Mouse (Mus musculus) liver, postnatal 0 days (tissue): ENCODE data around the gene Gmcl1. TPM values are rescaled to one million over a fixed set of nuclear protein-coding genes. Genes with fewer than 3 reads are reported as not detected.

ENCODE experiments used
- ATAC-seq: fragments of 200-750 bp; cut with Nextera tagmentation; 2 replicates; pipeline ENCODE4 v1.8.0; 2017; ENCODE audit warnings: mild to moderate bottlenecking, moderate library complexity
- DNase-seq: peaks from one replicate; pipeline ENCODE4 v3.0.0-alpha.2; 2016
- H3K27ac ChIP-seq: fragments of 300-500 bp; sonication (generic); 2 replicates; pipeline ENCODE4 v1.5.1; 2014; ENCODE audit warnings: antibody characterized with exemption, moderate library complexity, mild to moderate bottlenecking, low read depth
- H3K27me3 ChIP-seq: fragments of 300-500 bp; sonication (generic); 2 replicates; pipeline ENCODE4 v1.6.1; 2014; ENCODE audit warnings: low read length, control low read depth, mixed read lengths; ENCODE audit not compliant: insufficient read depth
- H3K36me3 ChIP-seq: fragments of 300-500 bp; sonication (generic); replicated peaks from 2 replicates; pipeline ENCODE4 v1.6.1; 2014; ENCODE audit warnings: mild to moderate bottlenecking, control low read depth, low read length, moderate library complexity, mixed read lengths; ENCODE audit not compliant: insufficient read depth
- H3K4me1 ChIP-seq: fragments of 300-500 bp; sonication (generic); 2 replicates; pipeline ENCODE4 v1.6.1; 2014; ENCODE audit warnings: antibody characterized with exemption, mild to moderate bottlenecking, control low read depth; ENCODE audit not compliant: insufficient read depth
- H3K4me2 ChIP-seq: fragments of 300-500 bp; sonication (generic); 2 replicates; pipeline ENCODE4 v1.6.1; 2014; ENCODE audit warnings: low read depth, mild to moderate bottlenecking, low read length, moderate library complexity, mixed read lengths
- H3K4me3 ChIP-seq: fragments of 300-500 bp; sonication (generic); 2 replicates; pipeline ENCODE4 v1.5.1; 2014; ENCODE audit warnings: low read depth, low read length
- H3K9ac ChIP-seq: fragments of 300-500 bp; sonication (generic); replicated peaks from 2 replicates; pipeline ENCODE4 v1.6.1; 2014; ENCODE audit warnings: mild to moderate bottlenecking, moderate library complexity
- H3K9me3 ChIP-seq: fragments of 300-500 bp; sonication (generic); 2 replicates; pipeline ENCODE4 v1.6.1; 2016; ENCODE audit warnings: mild to moderate bottlenecking, control low read depth, low read length, mixed read lengths
- CTCF ChIP-seq: sonication (generic); IDR thresholded peaks from 2 replicates; pipeline ENCODE4 v1.5.1; 2016; ENCODE audit warnings: antibody characterized with exemption, low read depth
- EP300 ChIP-seq: IDR thresholded peaks from 2 replicates; pipeline ENCODE4 v1.6.1; 2016; ENCODE audit warnings: antibody characterized with exemption, low read depth, mild to moderate bottlenecking
- WGBS: fragments of 180-500 bp; shearing (Covaris S2); extraction: QIAGEN DNeasy Blood & Tissue Kit; methylation state at CpG from one replicate; pipeline ENCODE4 v1.1.7; 2014; ENCODE audit not compliant: insufficient replicate concordance; 5-methylcytosine and 5-hydroxymethylcytosine counted together
- polyA plus RNA-seq: library from polyadenylated mRNA; unstranded; fragments of >200 nt; fragmentation: Nextera tagmentation; extraction: Ambion mirVana; gene quantifications from 2 replicates; pipeline ENCODE4 v1.2.1, GENCODE M21; 2015

Gene Gmcl1
- polyA plus RNA-seq, 1 experiment from 2014 or later, result 5.0 TPM

- H3K4me1 ChIP-seq, result no peaks in the 10 kb centered on the region
- DNase-seq (no peak), ATAC-seq (no peak)
- H3K27me3 ChIP-seq, result no peaks in the 10 kb centered on the region
- no peak overlapping the region for H3K4me2 ChIP-seq
- TF ChIP-seq EP300, result no peak
- no peak for TF ChIP-seq CTCF
- no peak overlapping the region for H3K9ac ChIP-seq
- H3K4me3 ChIP-seq, result no peak overlapping the region
- H3K36me3 ChIP-seq, result peaks cover 4% of the 10 kb centered on the region; the same call in 1 of the 2 replicates
- no peaks in the 10 kb centered on the region for H3K9me3 ChIP-seq
- 83% methylated on average over 3 of the region's 3 CpGs for WGBS
- no peak overlapping the region for H3K27ac ChIP-seq
Observed at GRCm38 (mm10) chr6:86721977-86722376, 11.2 kb downstream of the Gmcl1 start.

- no peak overlapping the region for H3K27ac ChIP-seq
- TF ChIP-seq CTCF, result no peak
- no peak for TF ChIP-seq EP300
- H3K9me3 ChIP-seq, result no peaks in the 10 kb centered on the region
- no peaks in the 10 kb centered on the region for H3K4me1 ChIP-seq
- 84% methylated on average over 4 of the region's 4 CpGs for WGBS
- peaks cover 18% of the 10 kb centered on the region for H3K36me3 ChIP-seq
- no peaks in the 10 kb centered on the region for H3K27me3 ChIP-seq
- ATAC-seq (no peak), DNase-seq (no peak)
- H3K4me3 ChIP-seq, result no peak overlapping the region
- H3K4me2 ChIP-seq, result no peak overlapping the region
- H3K9ac ChIP-seq, result no peak overlapping the region
Observed at GRCm38 (mm10) chr6:86708072-86708774, 25.0 kb downstream of the Gmcl1 start.

- Histone ChIP-seq H3K27me3 (no peaks in the 10 kb centered on the region), H3K4me1 (peaks cover 9% of the 10 kb centered on the region; the same call in 1 of the 2 replicates), H3K27ac (peak overlapping the region; percentile 67; the same call in 1 of the 2 replicates), H3K9ac (no peak overlapping the region), H3K36me3 (peaks cover 37% of the 10 kb centered on the region), H3K4me2 (no peak overlapping the region), H3K4me3 (no peak overlapping the region), H3K9me3 (no peaks in the 10 kb centered on the region)
- ATAC-seq, result peak; percentile 80
- DNase-seq, result peak; percentile 49
- TF ChIP-seq CTCF, result no peak
- TF ChIP-seq EP300, result no peak
- 66% methylated on average over 9 of the region's 9 CpGs for WGBS
Observed at GRCm38 (mm10) chr6:86702577-86702976, 30.6 kb downstream of the Gmcl1 start.

- no peak overlapping the region for H3K4me3 ChIP-seq
- TF ChIP-seq EP300 (no peak), CTCF (no peak)
- peaks cover 34% of the 10 kb centered on the region for H3K36me3 ChIP-seq
- no peaks in the 10 kb centered on the region for H3K27me3 ChIP-seq
- H3K27ac ChIP-seq, result 0 out of 2 replicates have a peak overlapping the region, but pooled peaks have one; percentile 22
- no peak overlapping the region for H3K4me2 ChIP-seq
- peaks cover 9% of the 10 kb centered on the region; the same call in 1 of the 2 replicates for H3K4me1 ChIP-seq
- H3K9me3 ChIP-seq, result no peaks in the 10 kb centered on the region
- no peak overlapping the region for H3K9ac ChIP-seq
- ATAC-seq, result peak; percentile 63
- 71% methylated on average over 6 of the region's 6 CpGs for WGBS
- DNase-seq, result peak; percentile 26
Observed at GRCm38 (mm10) chr6:86697903-86698302, 35.3 kb downstream of the Gmcl1 start.

- TF ChIP-seq CTCF (no peak), EP300 (no peak)
- WGBS, result 83% methylated on average over 10 of the region's 10 CpGs
- ATAC-seq, result no peak
Observed at GRCm38 (mm10) chr6:86696213-86696612, 37.0 kb downstream of the Gmcl1 start.

GRCm38 (mm10) chr6:86694465-86694864 is 38.7 kb downstream of the Gmcl1 start:
- no peaks in the 10 kb centered on the region for H3K4me1 ChIP-seq
- no peak overlapping the region for H3K9ac ChIP-seq
- H3K27me3 ChIP-seq, result no peaks in the 10 kb centered on the region
- DNase-seq (peak; percentile 78), ATAC-seq (no peak)
- no peak overlapping the region for H3K27ac ChIP-seq
- no peaks in the 10 kb centered on the region for H3K9me3 ChIP-seq
- H3K4me3 ChIP-seq, result no peak overlapping the region
- peaks cover 23% of the 10 kb centered on the region for H3K36me3 ChIP-seq
- H3K4me2 ChIP-seq, result no peak overlapping the region
- TF ChIP-seq EP300, result no peak
- peak; percentile 91 for TF ChIP-seq CTCF

More at GRCm38 (mm10) chr6:86696213-86696612, 37.0 kb downstream of the Gmcl1 start:
- Histone ChIP-seq H3K9me3 (no peaks in the 10 kb centered on the region), H3K4me2 (no peak overlapping the region), H3K27ac (no peak overlapping the region), H3K4me3 (no peak overlapping the region), H3K36me3 (peaks cover 25% of the 10 kb centered on the region), H3K4me1 (peaks cover 5% of the 10 kb centered on the region; the same call in 1 of the 2 replicates), H3K27me3 (no peaks in the 10 kb centered on the region), H3K9ac (no peak overlapping the region)
- no peak for DNase-seq
